Mouse (Mus musculus) erythroblast, embryonic 14.5 days (primary cell): ENCODE results near the gene Plac1. TPM values are rescaled to one million over a fixed set of nuclear protein-coding genes. Genes with fewer than 3 reads are reported as not detected.

Source experiments
- H3K27me3 ChIP-seq: 2 replicates; pipeline ENCODE4 v1.6.1; 2012; ENCODE audit warnings: inconsistent platforms; ENCODE audit not compliant: control insufficient read depth
- H3K36me3 ChIP-seq: 2 replicates; pipeline ENCODE4 v1.6.1; 2012; ENCODE audit warnings: mild to moderate bottlenecking, inconsistent platforms; ENCODE audit not compliant: control insufficient read depth
- H3K4me1 ChIP-seq: 2 replicates; pipeline ENCODE4 v1.6.1; 2012; ENCODE audit warnings: inconsistent platforms; ENCODE audit not compliant: control insufficient read depth
- H3K4me3 ChIP-seq: replicated peaks from 2 replicates; pipeline ENCODE3; 2012; ENCODE audit warnings: moderate library complexity, mild to moderate bottlenecking, inconsistent platforms
- H3K9me3 ChIP-seq: 2 replicates; pipeline ENCODE4 v1.6.1; 2012; ENCODE audit warnings: low read length, inconsistent platforms, mixed read lengths; ENCODE audit not compliant: control insufficient read depth
- GATA1 ChIP-seq: IDR thresholded peaks from 2 replicates; pipeline ENCODE4 v1.6.1; 2012; ENCODE audit warnings: low read length, inconsistent platforms, mixed read lengths
- TAL1 ChIP-seq: IDR thresholded peaks from 3 replicates; pipeline ENCODE4 v1.6.1; 2012; ENCODE audit warnings: low read length, inconsistent platforms, mixed read lengths
- polyA plus RNA-seq: library from polyadenylated mRNA; stranded (reverse); fragments of >175 nt; gene quantifications from 2 replicates; pipeline ENCODE4 v1.2.3, GENCODE M21; 2012

Plac1 gene
- polyA plus RNA-seq, 1 experiment = not detected

GRCm38 (mm10) chrX:53059426-53060007, 180.4 kb downstream of the Plac1 start:
- Histone ChIP-seq H3K36me3 (no peaks in the 10 kb centered on the region), H3K4me1 (peaks cover 20% of the 10 kb centered on the region), H3K4me3 (no peak overlapping the region), H3K9me3 (peaks cover 10% of the 10 kb centered on the region), H3K27me3 (peaks cover 45% of the 10 kb centered on the region)
- no peak for TF ChIP-seq GATA1
- no peak for TF ChIP-seq TAL1

- Histone ChIP-seq H3K4me1 (peaks cover 24% of the 10 kb centered on the region), H3K4me3 (peak overlapping the region; percentile 30), H3K36me3 (peaks cover 7% of the 10 kb centered on the region), H3K9me3 (peaks cover 10% of the 10 kb centered on the region), H3K27me3 (peaks cover 45% of the 10 kb centered on the region)
- TF ChIP-seq GATA1 (no peak), TAL1 (no peak)
Observed at GRCm38 (mm10) chrX:53058459-53059280, 181.2 kb downstream of the Plac1 start.

GRCm38 (mm10) chrX:53057760-53058090, 182.2 kb downstream of the Plac1 start:
- peaks cover 10% of the 10 kb centered on the region for H3K9me3 ChIP-seq
- TF ChIP-seq TAL1 (no peak), GATA1 (no peak)
- H3K4me3 ChIP-seq = peak overlapping the region; percentile 80
- peaks cover 7% of the 10 kb centered on the region for H3K36me3 ChIP-seq
- H3K4me1 ChIP-seq = peaks cover 29% of the 10 kb centered on the region
- peaks cover 45% of the 10 kb centered on the region for H3K27me3 ChIP-seq

- Histone ChIP-seq H3K36me3 (peaks cover 7% of the 10 kb centered on the region), H3K27me3 (peaks cover 45% of the 10 kb centered on the region), H3K4me1 (peaks cover 34% of the 10 kb centered on the region), H3K4me3 (peak overlapping the region; percentile 80), H3K9me3 (peaks cover 10% of the 10 kb centered on the region)
- no peak for TF ChIP-seq TAL1
- no peak for TF ChIP-seq GATA1
Observed at GRCm38 (mm10) chrX:53057054-53057759, 182.7 kb downstream of the Plac1 start.

- Histone ChIP-seq H3K4me3 (peak overlapping the region; percentile 80), H3K9me3 (peaks cover 10% of the 10 kb centered on the region), H3K4me1 (peaks cover 35% of the 10 kb centered on the region), H3K27me3 (peaks cover 45% of the 10 kb centered on the region), H3K36me3 (peaks cover 7% of the 10 kb centered on the region)
- TF ChIP-seq GATA1 (no peak), TAL1 (no peak)
Observed at GRCm38 (mm10) chrX:53056627-53057026, 183.3 kb downstream of the Plac1 start.

- Histone ChIP-seq H3K27me3 (peaks cover 41% of the 10 kb centered on the region), H3K4me3 (peak overlapping the region; percentile 80), H3K4me1 (peaks cover 35% of the 10 kb centered on the region), H3K36me3 (peaks cover 7% of the 10 kb centered on the region), H3K9me3 (peaks cover 10% of the 10 kb centered on the region)
- TF ChIP-seq TAL1 (no peak), GATA1 (no peak)
Observed at GRCm38 (mm10) chrX:53055771-53056170, 184.1 kb downstream of the Plac1 start.

GRCm38 (mm10) chrX:53053885-53054284, 186.0 kb downstream of the Plac1 start:
- H3K27me3 ChIP-seq = peaks cover 23% of the 10 kb centered on the region
- TF ChIP-seq GATA1 (no peak), TAL1 (no peak)
- peaks cover 46% of the 10 kb centered on the region for H3K4me1 ChIP-seq
- peaks cover 10% of the 10 kb centered on the region for H3K9me3 ChIP-seq
- no peak overlapping the region for H3K4me3 ChIP-seq
- peaks cover 7% of the 10 kb centered on the region for H3K36me3 ChIP-seq

- Histone ChIP-seq H3K27me3 (peaks cover 12% of the 10 kb centered on the region), H3K4me3 (peak overlapping the region; percentile 39), H3K9me3 (peaks cover 7% of the 10 kb centered on the region), H3K4me1 (peaks cover 41% of the 10 kb centered on the region), H3K36me3 (peaks cover 7% of the 10 kb centered on the region)
- TF ChIP-seq GATA1 = no peak
- TF ChIP-seq TAL1 = no peak
Observed at GRCm38 (mm10) chrX:53052652-53053500, 187.0 kb downstream of the Plac1 start.

- H3K4me3 ChIP-seq = no peak overlapping the region
- H3K9me3 ChIP-seq = no peaks in the 10 kb centered on the region
- no peaks in the 10 kb centered on the region; the same call in 1 of the 2 replicates for H3K27me3 ChIP-seq
- TF ChIP-seq GATA1 = no peak
- no peak for TF ChIP-seq TAL1
- H3K4me1 ChIP-seq = peaks cover 29% of the 10 kb centered on the region
- peaks cover 7% of the 10 kb centered on the region for H3K36me3 ChIP-seq
Observed at GRCm38 (mm10) chrX:53050353-53050752, 189.6 kb downstream of the Plac1 start.
